Mouse (Mus musculus) kidney, postnatal 4 days (tissue): ENCODE measurements around the gene Svs3b.
"Not testable (repeated sequence)": the region's sequence is repeated elsewhere in the genome, so short reads cannot be mapped to it uniquely, and the experiment has no call there.

Source experiments
- DNase-seq, 2 experiments: peaks; one replicate each; pipeline ENCODE4 v3.0.0; 2021; ENCODE audit warnings: mixed read lengths in 2 of 2

The Svs3b gene

GRCm38 (mm10) chr2:164256540-164256939, at the start of gene Svs3b:
TSS of gene Svs3b (minus strand) at chr2:164256640.
- not testable (repeated sequence) for DNase-seq

GRCm38 (mm10) chr2:164288968-164289367, 32.5 kb upstream of the Svs3b start, which contains the start of gene Svs3a:
TSS of gene Svs3a (plus strand) at chr2:164289268.
- DNase-seq, result not testable (repeated sequence)

- no peak for DNase-seq
These were observed 21.9 kb upstream of the Svs3b start, which contains the start of gene Svs4 for GRCm38 (mm10) chr2:164278359-164278758. TSS of gene Svs4 (minus strand) at chr2:164278459.

- no peak for DNase-seq
These were observed 18.1 kb downstream of the Svs3b start, which contains the start of gene Svs2 for GRCm38 (mm10) chr2:164238366-164238765. TSS of gene Svs2 (minus strand) at chr2:164238466.

GRCm38 (mm10) chr2:164232671-164233070, 23.8 kb downstream of the Svs3b start:
- DNase-seq, result no peak

GRCm38 (mm10) chr2:164228361-164229070, 27.9 kb downstream of the Svs3b start:
- DNase-seq, result no peak

- no peak for DNase-seq
These were observed 34.9 kb downstream of the Svs3b start, which contains the start of gene Wfdc15b for GRCm38 (mm10) chr2:164221522-164221921. TSS of gene Wfdc15b (minus strand) at chr2:164221660.

- no peak for DNase-seq
These were observed 37.1 kb downstream of the Svs3b start for GRCm38 (mm10) chr2:164219295-164219694.

GRCm38 (mm10) chr2:164212711-164213110, 43.7 kb downstream of the Svs3b start:
- no peak for DNase-seq

- DNase-seq, result no peak
These were observed 45.5 kb downstream of the Svs3b start for GRCm38 (mm10) chr2:164210892-164211291.

GRCm38 (mm10) chr2:164206676-164207075, 49.8 kb downstream of the Svs3b start:
- no peak for DNase-seq

- not testable (repeated sequence) for DNase-seq
These were observed 50.4 kb downstream of the Svs3b start for GRCm38 (mm10) chr2:164206011-164206410.
